Mouse (Mus musculus): ENCODE data around the gene Tanc2.

Tanc2 gene

DNA sequence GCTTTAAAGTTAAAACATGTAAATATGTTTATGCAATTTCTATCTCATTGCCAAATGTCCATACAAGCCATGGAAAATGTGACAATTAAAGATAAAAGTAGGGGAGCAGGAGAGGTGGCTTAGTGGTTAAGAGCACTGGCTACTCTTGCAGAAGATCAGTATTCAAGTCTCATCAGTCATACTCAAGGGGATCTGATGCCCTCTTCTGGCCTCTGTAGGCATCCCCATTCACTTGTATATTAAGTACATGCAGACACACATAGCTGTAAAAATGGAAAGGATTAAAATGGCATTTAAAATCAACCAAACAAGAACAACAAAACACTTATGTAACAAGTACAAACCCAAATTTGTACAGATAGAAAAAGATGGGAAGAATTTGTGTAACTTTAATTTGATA lies 54.2 kb downstream of the Tanc2 start:
- in situ Hi-C loops (cut with MboI, MseI), result no loop called here

GRCm38 (mm10) chr11:105648026-105648425 lies 58.2 kb downstream of the Tanc2 start:
- in situ Hi-C loops (cut with MboI, MseI), result no loop called here

GRCm38 (mm10) chr11:105654616-105655015 lies 64.8 kb downstream of the Tanc2 start:
- in situ Hi-C loops (cut with MboI, MseI), result no loop called here

DNA sequence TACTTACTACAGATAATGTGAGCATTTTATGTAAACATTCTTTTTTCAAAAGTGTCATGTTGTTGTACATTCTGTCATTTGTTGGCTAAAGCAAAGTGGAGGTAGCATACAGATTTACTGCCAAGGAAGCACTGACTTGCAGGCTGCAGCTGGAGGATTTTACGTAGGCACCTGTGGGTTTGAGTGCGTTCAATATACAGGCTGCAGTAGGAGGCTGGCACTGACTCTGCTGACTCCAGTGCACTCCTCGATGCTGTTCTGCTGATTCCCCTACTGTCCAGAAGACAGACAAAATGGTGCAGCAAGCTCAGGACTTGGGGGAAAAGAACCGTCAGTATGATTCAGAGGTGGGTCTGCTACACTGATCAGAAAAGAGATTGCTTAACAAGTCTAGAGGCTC lies 65.5 kb downstream of the Tanc2 start:
- in situ Hi-C loops (cut with MboI, MseI), result no loop called here

- in situ Hi-C loops (cut with MboI, MseI), result no loop called here
These were observed 78.1 kb downstream of the Tanc2 start for GRCm38 (mm10) chr11:105667879-105668278.

DNA sequence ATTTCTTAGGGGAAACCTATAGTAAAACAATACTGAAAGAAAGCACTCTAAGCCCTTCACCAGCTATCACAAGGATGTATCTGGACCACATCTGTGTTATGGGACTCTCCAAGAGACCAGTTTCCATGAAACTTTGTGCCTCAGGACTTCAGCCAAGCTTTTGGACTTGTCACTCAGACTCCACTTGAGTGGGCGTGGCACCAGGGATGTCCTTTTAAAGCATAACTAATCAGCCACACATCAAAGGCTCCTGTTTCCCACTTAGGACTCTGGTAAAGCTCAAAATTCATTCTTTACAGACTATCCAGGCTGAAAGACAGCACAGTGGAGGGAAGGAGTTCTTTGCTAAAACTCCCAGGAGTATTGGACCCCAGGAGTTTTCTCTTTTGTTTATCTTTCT lies 89.2 kb downstream of the Tanc2 start:
- in situ Hi-C loops (cut with MboI, MseI), result no loop called here

GRCm38 (mm10) chr11:105684747-105685146 lies 95.0 kb downstream of the Tanc2 start:
- in situ Hi-C loops (cut with MboI, MseI), result no loop called here

DNA sequence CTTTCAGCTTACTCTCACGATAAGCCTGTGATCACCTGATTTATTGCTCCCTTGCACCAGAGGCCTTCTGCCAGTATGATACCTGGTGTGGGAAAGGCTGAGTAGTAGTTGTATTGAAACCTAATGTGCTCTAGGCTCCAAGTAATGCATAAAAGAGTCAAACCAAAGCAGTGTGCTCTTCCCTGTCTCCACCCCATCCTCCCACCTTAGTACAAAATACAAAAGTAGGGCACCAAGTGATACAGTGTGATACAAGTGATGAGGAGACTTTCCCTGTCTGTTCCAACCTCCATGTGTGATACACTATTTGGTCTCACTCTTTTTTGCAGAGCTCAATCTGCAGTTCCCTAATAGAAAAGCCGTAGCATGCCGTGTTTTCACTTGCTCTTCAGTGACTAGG lies 110.7 kb downstream of the Tanc2 start:
- in situ Hi-C loops (cut with MboI, MseI), result no loop called here

DNA sequence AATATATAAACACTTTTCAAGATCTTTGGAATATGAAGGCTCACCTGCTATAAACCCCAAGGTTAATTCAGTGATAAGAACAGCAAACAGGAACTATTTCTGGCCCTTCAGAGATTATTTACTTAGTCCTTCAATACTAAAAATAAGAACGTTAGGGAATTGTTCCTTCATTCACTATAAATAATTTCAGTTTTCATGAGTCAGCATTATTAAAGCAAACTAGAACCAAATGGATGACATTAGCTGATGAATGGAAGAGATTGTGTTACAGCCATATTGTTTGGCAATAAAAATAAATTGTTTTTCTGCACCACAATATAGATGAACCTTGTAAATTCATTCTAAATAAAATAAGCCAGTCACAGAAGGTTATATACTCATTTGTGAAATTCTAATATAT lies 129.9 kb downstream of the Tanc2 start:
- in situ Hi-C loops (cut with MboI, MseI), result no loop called here

- in situ Hi-C loops (cut with MboI, MseI), result no loop called here
These were observed 141.8 kb downstream of the Tanc2 start for GRCm38 (mm10) chr11:105731541-105731940.

GRCm38 (mm10) chr11:105731989-105732531 lies 142.3 kb downstream of the Tanc2 start:
- in situ Hi-C loops (cut with MboI, MseI), result no loop called here

DNA sequence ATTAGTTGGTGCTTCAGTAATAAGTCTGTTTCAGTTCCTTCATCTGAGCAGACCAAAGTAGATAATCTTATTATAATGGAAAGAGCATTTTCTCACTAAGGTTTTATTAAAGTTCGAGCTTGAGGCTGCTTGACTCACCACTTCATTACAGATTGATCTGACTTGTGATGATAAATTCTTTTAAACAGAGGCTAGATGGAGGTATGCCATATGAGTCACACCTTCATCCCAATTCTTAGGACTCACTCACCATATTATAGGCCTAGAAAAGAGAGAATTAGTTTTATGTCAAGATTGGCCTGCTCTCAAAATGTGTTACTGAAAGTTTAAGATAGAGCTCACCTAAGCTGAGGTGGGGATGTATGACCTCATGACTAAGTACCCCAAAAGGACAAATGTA lies 153.4 kb downstream of the Tanc2 start:
- in situ Hi-C loops (cut with MboI, MseI), result no loop called here

- in situ Hi-C loops (cut with MboI, MseI), result no loop called here
These were observed 159.7 kb downstream of the Tanc2 start for GRCm38 (mm10) chr11:105749297-105750071.

- in situ Hi-C loops (cut with MboI, MseI), result no loop called here
These were observed 168.9 kb downstream of the Tanc2 start for GRCm38 (mm10) chr11:105758561-105759203.

- in situ Hi-C loops (cut with MboI, MseI), result no loop called here
These were observed 169.6 kb downstream of the Tanc2 start for GRCm38 (mm10) chr11:105759413-105759812.

GRCm38 (mm10) chr11:105760346-105760745 lies 170.6 kb downstream of the Tanc2 start:
- in situ Hi-C loops (cut with MboI, MseI), result no loop called here

GRCm38 (mm10) chr11:105777802-105778201 lies 188.0 kb downstream of the Tanc2 start:
- in situ Hi-C loops (cut with MboI, MseI), result no loop called here

DNA sequence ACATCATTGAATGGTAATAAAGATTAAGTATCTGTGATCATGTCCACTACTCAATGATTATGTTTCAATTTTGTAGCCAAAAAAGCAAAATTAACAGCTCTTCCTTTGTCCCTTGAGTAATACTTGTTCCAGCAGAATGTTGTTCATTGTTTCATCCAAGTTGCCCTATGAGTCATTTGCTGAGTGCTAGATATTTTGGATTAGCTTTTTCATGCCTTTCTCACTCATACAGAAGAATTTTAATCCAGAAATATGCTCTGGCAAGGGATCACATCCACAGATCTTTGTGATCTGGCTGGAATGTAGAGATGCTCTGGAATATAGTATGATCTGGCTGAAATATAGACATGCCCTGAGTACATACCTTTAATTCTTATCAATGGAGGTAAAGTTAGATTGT lies 202.7 kb downstream of the Tanc2 start:
- in situ Hi-C loops (cut with MboI, MseI), result no loop called here

DNA sequence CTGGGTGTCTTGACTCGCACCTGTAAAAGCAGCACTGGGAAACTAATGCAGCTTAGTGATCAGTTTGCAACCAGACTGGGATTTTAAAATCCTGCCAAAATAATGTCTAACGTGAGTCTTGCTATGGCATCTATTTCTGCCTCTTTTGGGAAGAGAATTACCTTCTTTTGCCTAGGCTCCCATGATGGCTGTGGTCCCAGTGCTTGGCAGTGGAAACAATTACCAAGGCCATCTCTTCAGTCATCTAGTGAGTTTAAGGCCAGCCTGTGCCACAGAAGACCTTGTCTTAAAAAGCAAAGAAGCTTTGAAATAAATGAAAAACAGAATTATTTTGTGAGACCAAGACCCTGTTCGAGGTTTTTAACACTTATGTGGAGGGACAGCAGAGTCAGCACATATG lies 213.9 kb downstream of the Tanc2 start:
- in situ Hi-C loops (cut with MboI, MseI), result no loop called here

DNA sequence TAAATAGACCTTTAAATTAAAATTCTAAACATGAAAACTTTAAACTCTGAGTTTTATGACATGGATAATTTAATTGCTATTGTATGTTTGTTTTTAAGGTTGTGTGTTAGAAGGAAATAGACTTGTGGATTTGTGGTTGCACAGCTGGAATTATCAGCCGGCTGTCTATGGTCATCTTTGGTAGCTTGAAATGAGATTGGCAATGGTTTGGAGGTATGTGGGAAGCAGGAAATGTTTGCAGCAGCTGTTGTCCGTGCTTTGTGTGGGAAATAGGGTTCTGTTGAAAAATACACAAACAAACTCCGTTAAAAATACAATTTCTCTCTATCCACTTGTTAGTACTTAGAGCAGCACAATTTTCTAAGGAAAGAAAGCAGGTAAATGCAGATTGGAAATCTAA lies 215.0 kb downstream of the Tanc2 start:
- in situ Hi-C loops (cut with MboI, MseI), result no loop called here

GRCm38 (mm10) chr11:105807103-105807502 lies 217.3 kb downstream of the Tanc2 start:
- in situ Hi-C loops (cut with MboI, MseI), result no loop called here

GRCm38 (mm10) chr11:105823246-105823645 lies 233.5 kb downstream of the Tanc2 start:
- in situ Hi-C loops (cut with MboI, MseI), result no loop called here

DNA sequence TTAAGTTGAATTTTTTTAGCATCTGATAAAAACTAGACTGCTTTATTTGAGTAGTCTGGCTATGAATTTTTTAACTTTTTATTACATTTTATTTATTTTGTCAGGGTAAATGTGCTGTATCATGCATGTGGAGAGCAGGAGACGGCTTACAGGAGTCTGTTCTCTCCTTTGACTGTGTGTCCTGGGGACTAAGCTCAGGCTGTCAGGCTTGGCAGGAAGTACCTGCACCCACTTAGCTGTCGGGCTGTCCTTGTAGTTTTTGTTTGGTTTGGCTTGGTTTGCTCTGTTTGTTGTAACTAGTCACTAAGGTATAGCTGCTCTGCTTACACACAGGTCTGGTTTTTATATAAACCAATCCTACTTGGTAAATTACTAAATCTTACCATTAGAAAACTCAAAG lies 234.0 kb downstream of the Tanc2 start:
- in situ Hi-C loops (cut with MboI, MseI), result no loop called here
